Mouse (Mus musculus): Measurements from ENCODE around the gene Aox2.

Gene Aox2

GRCm38 (mm10) chr1:58393284-58394195, 115.4 kb downstream of the Aox2 start:
- in situ Hi-C loops (cut with MseI, MboI): loop anchor here (10.0 kb wide), 1 partner anchor 89 kb away; no protein-coding TSS in a partner anchor

GRCm38 (mm10) chr1:58395341-58395740, 117.2 kb downstream of the Aox2 start:
- in situ Hi-C loops (cut with MseI, MboI): loop anchor here (10.0 kb wide), 1 partner anchor 91 kb away; no protein-coding TSS in a partner anchor

GRCm38 (mm10) chr1:58396179-58396578, 118.1 kb downstream of the Aox2 start:
- in situ Hi-C loops (cut with MseI, MboI): loop anchor here (10.0 kb wide), 1 partner anchor 91 kb away; no protein-coding TSS in a partner anchor

- in situ Hi-C loops (cut with MseI, MboI): loop anchor here (10.0 kb wide), 1 partner anchor 93 kb away; no protein-coding TSS in a partner anchor
These were observed 119.6 kb downstream of the Aox2 start for GRCm38 (mm10) chr1:58397731-58398130.

- in situ Hi-C loops (cut with MseI, MboI): no loop called here
These were observed 123.3 kb downstream of the Aox2 start for GRCm38 (mm10) chr1:58401396-58401795.

- in situ Hi-C loops (cut with MseI, MboI): no loop called here
These were observed 125.6 kb downstream of the Aox2 start for GRCm38 (mm10) chr1:58403745-58404144.

- in situ Hi-C loops (cut with MseI, MboI): no loop called here
These were observed 129.2 kb downstream of the Aox2 start for GRCm38 (mm10) chr1:58407321-58407720.

- in situ Hi-C loops (cut with MseI, MboI): no loop called here
These were observed 130.0 kb downstream of the Aox2 start for GRCm38 (mm10) chr1:58408141-58408540.

- in situ Hi-C loops (cut with MseI, MboI): no loop called here
These were observed 131.5 kb downstream of the Aox2 start for GRCm38 (mm10) chr1:58409553-58410197.

GRCm38 (mm10) chr1:58410198-58410588, 132.1 kb downstream of the Aox2 start:
- in situ Hi-C loops (cut with MseI, MboI): no loop called here

GRCm38 (mm10) chr1:58410776-58411175, 132.7 kb downstream of the Aox2 start:
- in situ Hi-C loops (cut with MseI, MboI): no loop called here

GRCm38 (mm10) chr1:58415442-58415841, 137.3 kb downstream of the Aox2 start:
- in situ Hi-C loops (cut with MseI, MboI): no loop called here

GRCm38 (mm10) chr1:58416048-58416447, 137.9 kb downstream of the Aox2 start:
- in situ Hi-C loops (cut with MseI, MboI): no loop called here

- in situ Hi-C loops (cut with MseI, MboI): no loop called here
These were observed 141.9 kb downstream of the Aox2 start for GRCm38 (mm10) chr1:58420032-58420431.

GRCm38 (mm10) chr1:58420961-58421360, 142.8 kb downstream of the Aox2 start:
- in situ Hi-C loops (cut with MseI, MboI): no loop called here

- in situ Hi-C loops (cut with MseI, MboI): no loop called here
These were observed 144.8 kb downstream of the Aox2 start for GRCm38 (mm10) chr1:58422879-58423278.

- in situ Hi-C loops (cut with MseI, MboI): no loop called here
These were observed 145.5 kb downstream of the Aox2 start, which contains the start of gene Clk1 for GRCm38 (mm10) chr1:58423371-58424248. Gene Clk1, minus strand, starts transcription at chr1:58424066.

- in situ Hi-C loops (cut with MseI, MboI): no loop called here
These were observed 146.4 kb downstream of the Aox2 start for GRCm38 (mm10) chr1:58424551-58424950.

All from mouse trophoblast stem cell (cell line).